Mouse (Mus musculus): ENCODE data around the gene Slc17a3. TPM values are rescaled to one million over a fixed set of nuclear protein-coding genes. Genes with fewer than 3 reads are reported as not detected.

Gene Slc17a3
- polyA plus RNA-seq, 1 experiment from 2014 or later: not detected

GRCm38 (mm10) chr13:23849299-23849698, 10.1 kb downstream of the Slc17a3 start:
- ATAC-seq (ENCODE audit: low FRiP score): no peak
- no peaks in the 10 kb centered on the region for H3K27me3 ChIP-seq
- 80% methylated on average over 2 of the region's 2 CpGs for WGBS
- no peak overlapping the region for H3K9ac ChIP-seq
- no peak overlapping the region for H3K4me3 ChIP-seq
- H3K9me3 ChIP-seq: no peaks in the 10 kb centered on the region
- no peak overlapping the region for H3K27ac ChIP-seq
- no peak overlapping the region for H3K4me2 ChIP-seq
- H3K36me3 ChIP-seq: no peaks in the 10 kb centered on the region
- H3K4me1 ChIP-seq (replicated peaks): 0 out of 2 replicates have a peak, but pooled peaks cover 2% of the 10 kb centered on the region

DNA sequence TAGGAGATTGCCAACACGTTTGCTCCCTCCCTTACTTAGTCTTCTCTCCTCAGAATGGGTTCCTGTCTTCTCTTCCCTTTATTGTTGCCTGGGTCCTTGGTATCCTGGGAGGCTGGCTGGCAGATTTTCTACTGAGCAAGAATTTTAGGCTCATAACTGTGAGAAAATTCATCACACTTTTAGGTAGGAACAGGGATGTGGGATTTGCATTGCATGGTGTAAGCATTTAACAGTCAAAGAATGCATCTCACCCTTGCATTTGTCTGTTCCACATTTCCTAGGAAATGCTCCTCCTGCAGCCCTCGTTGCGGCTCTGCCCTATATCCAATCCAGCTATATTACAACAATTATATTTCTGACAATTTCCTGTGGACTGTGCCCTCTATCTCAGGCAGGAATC, 17.2 kb downstream of the Slc17a3 start:
- 67% methylated on average over 3 of the region's 3 CpGs for WGBS
- no peak for ATAC-seq (ENCODE audit: low FRiP score)
- H3K36me3 ChIP-seq: no peaks in the 10 kb centered on the region

DNA sequence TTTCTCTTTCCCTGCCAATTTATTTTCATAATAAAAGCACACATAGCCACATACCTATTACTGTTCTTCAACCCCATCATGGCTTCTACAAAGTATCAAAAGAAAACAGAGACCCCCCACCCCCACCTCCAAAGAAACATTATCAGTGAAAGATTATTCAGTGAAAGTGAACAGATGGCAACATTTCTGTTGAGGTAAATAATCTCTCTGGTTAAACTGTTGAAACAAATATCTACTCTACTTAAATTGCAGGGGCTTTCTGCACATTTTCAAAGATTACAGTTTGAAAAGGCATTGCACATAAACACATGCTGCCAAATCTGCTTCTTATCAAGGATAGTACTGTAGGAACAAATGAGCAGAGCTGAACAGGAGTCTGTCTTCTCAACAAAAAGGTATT, 22.6 kb downstream of the Slc17a3 start:
- no peaks in the 10 kb centered on the region for H3K9me3 ChIP-seq
- no peak for ATAC-seq (ENCODE audit: low FRiP score)
- H3K9ac ChIP-seq: no peak overlapping the region
- H3K4me3 ChIP-seq: no peak overlapping the region
- H3K4me1 ChIP-seq (replicated peaks): no peaks in the 10 kb centered on the region
- no peaks in the 10 kb centered on the region for H3K36me3 ChIP-seq
- no peak overlapping the region for H3K27ac ChIP-seq
- no peak overlapping the region for H3K4me2 ChIP-seq
- H3K27me3 ChIP-seq: no peaks in the 10 kb centered on the region

More for the DNA sequence above, 17.2 kb downstream of the Slc17a3 start:
- Histone ChIP-seq H3K27me3 (no peaks in the 10 kb centered on the region), H3K4me3 (no peak overlapping the region), H3K4me1 (replicated peaks) (0 out of 2 replicates have a peak, but pooled peaks cover under 1% of the 10 kb centered on the region), H3K27ac (no peak overlapping the region), H3K9ac (no peak overlapping the region), H3K4me2 (no peak overlapping the region), H3K9me3 (no peaks in the 10 kb centered on the region)

- H3K27ac ChIP-seq: no peak overlapping the region
- WGBS: 84% methylated on average over 9 of the region's 9 CpGs
- H3K36me3 ChIP-seq: no peaks in the 10 kb centered on the region
- no peak overlapping the region for H3K4me3 ChIP-seq
- H3K9me3 ChIP-seq: no peaks in the 10 kb centered on the region
- ATAC-seq (ENCODE audit: low FRiP score): no peak
- no peak overlapping the region for H3K4me2 ChIP-seq
- H3K4me1 ChIP-seq (replicated peaks): no peaks in the 10 kb centered on the region
- H3K27me3 ChIP-seq: no peaks in the 10 kb centered on the region
- H3K9ac ChIP-seq: no peak overlapping the region
These were observed 25.5 kb downstream of the Slc17a3 start for GRCm38 (mm10) chr13:23864711-23865110.

DNA sequence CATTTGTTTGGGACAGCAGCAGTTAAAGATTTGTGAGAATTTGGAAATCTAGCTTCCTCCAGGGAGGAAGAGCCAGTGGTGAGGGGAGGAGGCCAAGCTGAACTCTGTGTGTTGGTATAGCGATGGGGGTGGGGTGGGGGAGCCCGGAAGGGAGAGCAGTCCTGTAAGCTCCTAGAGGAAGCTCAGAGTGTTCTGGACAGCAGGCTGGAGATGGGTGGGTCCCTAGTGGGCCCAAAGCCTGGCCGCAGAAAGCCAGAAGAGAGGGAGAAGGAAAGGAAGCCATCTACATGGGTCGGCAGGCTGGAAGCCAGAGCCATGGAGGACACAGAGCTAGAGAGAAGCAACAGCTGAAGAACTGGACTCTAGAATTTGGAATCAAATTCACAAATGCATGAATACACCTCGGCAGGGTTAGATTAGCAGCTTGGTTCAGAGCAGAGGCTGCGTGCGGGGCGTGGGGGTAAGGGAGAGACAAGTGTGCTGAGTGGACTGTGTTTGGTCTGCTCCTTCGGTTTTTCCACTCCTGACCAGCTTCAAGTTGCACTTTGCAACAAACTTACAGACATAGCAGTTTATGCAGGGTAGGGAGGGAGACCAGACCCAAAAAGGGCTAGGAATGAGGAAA, 27.0 kb downstream of the Slc17a3 start:
- WGBS: 87% methylated on average over 9 of the region's 9 CpGs
- Histone ChIP-seq H3K27me3 (no peaks in the 10 kb centered on the region), H3K4me2 (no peak overlapping the region), H3K9ac (no peak overlapping the region), H3K36me3 (no peaks in the 10 kb centered on the region), H3K27ac (no peak overlapping the region), H3K9me3 (no peaks in the 10 kb centered on the region), H3K4me3 (no peak overlapping the region), H3K4me1 (replicated peaks) (no peaks in the 10 kb centered on the region)
- ATAC-seq (ENCODE audit: low FRiP score): no peak

- Histone ChIP-seq H3K4me2 (no peak overlapping the region), H3K4me1 (replicated peaks) (no peaks in the 10 kb centered on the region), H3K27ac (no peak overlapping the region), H3K4me3 (no peak overlapping the region), H3K27me3 (no peaks in the 10 kb centered on the region), H3K9ac (no peak overlapping the region), H3K36me3 (no peaks in the 10 kb centered on the region), H3K9me3 (no peaks in the 10 kb centered on the region)
- 90% methylated on average over 6 of the region's 6 CpGs for whole genome bisulfite sequencing
- no peak for ATAC-seq (ENCODE audit: low FRiP score)
These were observed 27.8 kb downstream of the Slc17a3 start for GRCm38 (mm10) chr13:23867000-23867399.

GRCm38 (mm10) chr13:23867405-23867804, 28.2 kb downstream of the Slc17a3 start, which contains the start of gene Slc17a1:
TSS of gene Slc17a1 (plus strand) at chr13:23867750.
- Histone ChIP-seq H3K9me3 (no peaks in the 10 kb centered on the region), H3K27me3 (no peaks in the 10 kb centered on the region), H3K4me3 (no peak within 1 kb of the TSS), H3K4me1 (replicated peaks) (no peaks in the 10 kb centered on the region), H3K36me3 (no peaks in the 10 kb centered on the region), H3K4me2 (no peak within 1 kb of the TSS), H3K27ac (no peak within 1 kb of the TSS), H3K9ac (no peak within 1 kb of the TSS)
- WGBS: 89% methylated on average over 7 of the region's 7 CpGs
- ATAC-seq (ENCODE audit: low FRiP score): no peak

DNA sequence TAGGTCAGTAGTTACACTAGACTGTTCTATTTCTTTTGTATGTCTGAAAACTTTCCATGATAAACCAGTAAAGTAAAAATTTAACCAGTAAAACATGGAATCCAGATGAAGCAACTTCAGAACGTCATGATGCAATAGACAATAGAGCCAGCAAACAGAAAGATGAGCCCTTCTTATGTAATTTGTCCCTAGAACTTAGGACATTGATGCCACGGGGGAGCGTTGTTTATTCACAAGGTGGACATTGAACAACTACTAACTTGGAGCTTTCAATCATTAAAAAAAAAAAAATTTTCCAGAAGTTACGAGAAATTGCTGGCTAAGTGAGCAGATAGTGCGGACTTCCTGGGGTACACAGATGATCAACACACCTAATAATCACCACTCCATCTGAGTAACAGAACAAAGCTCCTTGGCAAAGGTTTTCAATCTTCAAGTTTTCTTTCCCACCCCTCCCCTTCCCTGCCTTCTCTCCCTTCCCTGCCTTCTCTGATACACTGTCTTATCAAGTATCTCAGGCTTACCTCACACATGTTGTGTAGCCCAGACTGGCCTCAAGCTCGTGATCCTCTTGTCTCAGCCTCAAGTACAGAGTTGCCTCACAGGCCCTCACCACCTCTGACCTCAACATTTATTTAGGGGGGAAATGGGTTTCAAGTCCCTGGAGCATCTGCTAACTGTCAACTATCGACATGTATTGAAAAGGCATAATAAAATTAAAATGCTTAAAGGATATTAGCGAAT, 29.7 kb downstream of the Slc17a3 start:
- H3K36me3 ChIP-seq: no peaks in the 10 kb centered on the region
- no peak for ATAC-seq (ENCODE audit: low FRiP score)
- no peak overlapping the region for H3K4me3 ChIP-seq
- no peak overlapping the region for H3K4me2 ChIP-seq
- H3K27ac ChIP-seq: no peak overlapping the region
- H3K4me1 ChIP-seq (replicated peaks): no peaks in the 10 kb centered on the region
- WGBS: 90% methylated on average over 8 of the region's 8 CpGs
- no peaks in the 10 kb centered on the region for H3K27me3 ChIP-seq
- no peaks in the 10 kb centered on the region for H3K9me3 ChIP-seq
- no peak overlapping the region for H3K9ac ChIP-seq

- no peaks in the 10 kb centered on the region for H3K9me3 ChIP-seq
- no peaks in the 10 kb centered on the region for H3K4me1 ChIP-seq (replicated peaks)
- H3K4me3 ChIP-seq: no peak overlapping the region
- no peak overlapping the region for H3K27ac ChIP-seq
- ATAC-seq (ENCODE audit: low FRiP score): no peak
- no peak overlapping the region for H3K9ac ChIP-seq
- no peaks in the 10 kb centered on the region for H3K36me3 ChIP-seq
- H3K4me2 ChIP-seq: no peak overlapping the region
- 78% methylated on average over 3 of the region's 3 CpGs for WGBS
- no peaks in the 10 kb centered on the region for H3K27me3 ChIP-seq
These were observed 30.8 kb downstream of the Slc17a3 start for GRCm38 (mm10) chr13:23869996-23870395.

DNA sequence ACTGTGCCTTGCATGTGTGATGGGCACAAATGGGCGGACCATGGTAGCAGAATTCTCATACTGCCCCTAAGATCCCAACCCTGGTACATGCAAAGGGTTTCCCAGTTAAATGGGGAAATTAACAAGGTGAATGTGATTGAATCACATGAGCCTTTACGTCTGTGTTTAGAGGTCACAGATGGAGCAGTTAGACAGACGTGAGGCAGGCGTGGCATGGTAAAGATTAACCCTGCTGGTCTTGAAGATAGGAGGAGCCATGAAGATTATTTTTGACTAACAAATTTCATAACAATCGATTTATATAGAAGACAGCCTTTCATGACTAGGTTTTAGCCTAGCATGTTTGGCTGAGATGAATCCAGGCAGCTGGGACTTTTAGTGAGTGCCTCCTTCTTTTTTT, 33.9 kb downstream of the Slc17a3 start:
- Histone ChIP-seq H3K9me3 (no peaks in the 10 kb centered on the region), H3K27me3 (no peaks in the 10 kb centered on the region), H3K4me3 (no peak overlapping the region), H3K9ac (no peak overlapping the region), H3K36me3 (no peaks in the 10 kb centered on the region), H3K4me1 (replicated peaks) (no peaks in the 10 kb centered on the region), H3K27ac (no peak overlapping the region), H3K4me2 (no peak overlapping the region)
- 87% methylated on average over 5 of the region's 5 CpGs for WGBS
- no peak for ATAC-seq (ENCODE audit: low FRiP score)

- Histone ChIP-seq H3K9ac (no peak overlapping the region), H3K9me3 (no peaks in the 10 kb centered on the region), H3K4me1 (replicated peaks) (no peaks in the 10 kb centered on the region), H3K27ac (no peak overlapping the region), H3K4me3 (no peak overlapping the region), H3K36me3 (no peaks in the 10 kb centered on the region), H3K27me3 (no peaks in the 10 kb centered on the region), H3K4me2 (no peak overlapping the region)
- 79% methylated on average over 3 of the region's 3 CpGs for WGBS
- ATAC-seq (ENCODE audit: low FRiP score): no peak
These were observed 39.9 kb downstream of the Slc17a3 start for GRCm38 (mm10) chr13:23879106-23879505.

GRCm38 (mm10) chr13:23879636-23880035, 40.4 kb downstream of the Slc17a3 start:
- no peaks in the 10 kb centered on the region for H3K4me1 ChIP-seq (replicated peaks)
- no peaks in the 10 kb centered on the region for H3K9me3 ChIP-seq
- no peaks in the 10 kb centered on the region for H3K36me3 ChIP-seq
- no peak overlapping the region for H3K27ac ChIP-seq
- H3K27me3 ChIP-seq: no peaks in the 10 kb centered on the region
- no peak overlapping the region for H3K4me3 ChIP-seq
- no peak overlapping the region for H3K4me2 ChIP-seq
- no peak for ATAC-seq (ENCODE audit: low FRiP score)
- 92% methylated on average over 5 of the region's 5 CpGs for WGBS
- no peak overlapping the region for H3K9ac ChIP-seq

DNA sequence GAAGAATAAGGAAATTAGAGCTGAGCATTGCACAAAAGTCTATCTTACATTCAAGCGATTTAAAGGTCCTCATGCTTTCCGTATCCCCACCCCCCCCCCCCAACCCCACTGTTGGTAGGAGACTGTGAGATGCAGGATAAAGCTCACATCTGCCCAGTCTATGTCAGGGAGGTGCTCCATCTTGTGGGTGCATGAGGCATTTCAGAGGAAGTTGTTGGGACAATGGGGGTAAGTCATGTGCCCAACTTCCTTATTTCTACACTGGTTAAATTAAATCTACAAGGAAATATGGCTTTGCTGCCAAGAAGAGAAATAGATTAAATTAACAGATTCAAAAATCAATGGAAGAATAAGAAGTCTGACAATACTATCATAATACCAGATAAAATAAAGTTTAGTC, 46.3 kb downstream of the Slc17a3 start:
- WGBS: 37% methylated on average over 2 of the region's 2 CpGs

More for the DNA sequence above, 46.3 kb downstream of the Slc17a3 start:
- no peaks in the 10 kb centered on the region for H3K4me1 ChIP-seq (replicated peaks)
- H3K27me3 ChIP-seq: no peaks in the 10 kb centered on the region
- H3K9ac ChIP-seq: no peak overlapping the region
- no peak overlapping the region for H3K4me2 ChIP-seq
- H3K4me3 ChIP-seq: no peak overlapping the region
- ATAC-seq (ENCODE audit: low FRiP score): no peak
- no peaks in the 10 kb centered on the region for H3K9me3 ChIP-seq
- H3K27ac ChIP-seq: no peak overlapping the region
- H3K36me3 ChIP-seq: no peaks in the 10 kb centered on the region

All from hindbrain, embryonic 13.5 days (tissue).